Mouse (Mus musculus) kidney, adult 2 months (tissue): Measurements from ENCODE around the gene Slc13a4. TPM values are rescaled to one million over a fixed set of nuclear protein-coding genes. Genes with fewer than 3 reads are reported as not detected.

Source experiments
- DNase-seq: peaks from one replicate; pipeline ENCODE4 v3.0.0; 2021
- H3K27ac ChIP-seq: fragments of 200-500 bp; 2 replicates; pipeline ENCODE4 v1.5.1; 2012; ENCODE audit warnings: low read depth, low read length, control low read depth, inconsistent platforms; ENCODE audit not compliant: insufficient read depth
- H3K27me3 ChIP-seq: fragments of 200-500 bp; replicated peaks from 2 replicates; pipeline ENCODE4 v1.6.1; 2012; ENCODE audit warnings: mild to moderate bottlenecking, moderate library complexity, low read length, inconsistent platforms; ENCODE audit not compliant: control insufficient read depth, insufficient read depth
- H3K36me3 ChIP-seq: fragments of 200-500 bp; 2 replicates; pipeline ENCODE4 v1.6.1; 2012; ENCODE audit warnings: mild to moderate bottlenecking, moderate library complexity, low read length, inconsistent platforms; ENCODE audit not compliant: control insufficient read depth, insufficient read depth
- H3K4me1 ChIP-seq: fragments of 200-500 bp; 2 replicates; pipeline ENCODE4 v1.6.1; 2011; ENCODE audit warnings: low read length; ENCODE audit not compliant: control insufficient read depth, insufficient read depth
- H3K4me3 ChIP-seq: fragments of 200-500 bp; 2 replicates; pipeline ENCODE4 v1.5.1; 2011; ENCODE audit warnings: mild to moderate bottlenecking, low read depth, low read length, control low read depth; ENCODE audit not compliant: insufficient read depth
- CTCF ChIP-seq: fragments of 200-500 bp; conservative IDR thresholded peaks from 2 replicates; pipeline ENCODE4 v1.5.1; 2011; ENCODE audit warnings: low read depth, mild to moderate bottlenecking, control low read depth, low read length, moderate library complexity, mixed read lengths; ENCODE audit not compliant: insufficient read depth, insufficient read length
- POLR2A ChIP-seq: fragments of 200-500 bp; IDR thresholded peaks from one replicate; pipeline ENCODE4 v1.6.1; 2011; ENCODE audit warnings: low read depth, low read length, control low read depth
- WGBS: fragments of 180-500 bp; shearing (Covaris S2); methylation state at CpG from one replicate; pipeline ENCODE4 v1.1.7; 2018; 5-methylcytosine and 5-hydroxymethylcytosine counted together
- polyA plus RNA-seq: library from polyadenylated mRNA; depleted of rRNA; stranded (reverse); fragments of >200 nt; gene quantifications from 2 replicates; pipeline ENCODE4 v1.2.3, GENCODE M21; 2012; rRNA removed

The Slc13a4 gene
- polyA plus RNA-seq, 1 experiment = 5.2 TPM

DNA sequence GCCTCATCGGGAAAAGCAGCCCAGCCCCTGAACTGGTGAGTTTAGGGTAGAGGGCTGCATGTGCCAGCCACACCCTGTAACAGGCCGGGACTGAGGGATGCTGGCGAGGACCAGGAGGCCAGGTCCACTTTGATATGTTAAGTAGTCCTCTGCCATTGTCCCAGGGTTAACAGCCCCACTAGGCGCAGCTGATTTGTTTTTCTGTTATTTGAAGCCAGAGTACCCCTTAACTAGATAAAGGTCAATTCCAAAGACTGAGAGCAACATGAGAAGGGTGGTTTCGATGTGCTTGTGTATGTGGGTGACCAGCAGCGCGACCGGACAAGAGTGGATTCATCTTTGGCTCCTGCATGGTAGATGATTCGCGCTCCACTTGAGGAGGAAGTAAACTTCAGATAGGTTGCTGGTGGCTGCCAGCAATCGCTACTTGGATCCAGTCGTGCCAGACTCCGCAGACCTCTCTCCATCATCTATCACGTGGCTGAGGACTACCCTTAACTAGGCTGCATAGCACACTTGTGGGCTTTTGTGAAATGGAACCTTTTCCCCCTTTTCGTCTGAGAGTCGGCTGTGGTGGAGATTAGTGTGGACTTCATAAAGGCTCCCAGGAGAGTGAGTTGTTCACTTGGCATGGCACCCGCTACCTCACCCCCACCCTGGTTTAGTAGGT, 56.0 kb downstream of the Slc13a4 start:
- Histone ChIP-seq H3K27me3 (no peaks in the 10 kb centered on the region), H3K4me1 (peaks cover 4% of the 10 kb centered on the region; the same call in 1 of the 2 replicates), H3K4me3 (0 out of 2 replicates have a peak overlapping the region, but pooled peaks have one; percentile 2), H3K27ac (no peak overlapping the region), H3K36me3 (no peaks in the 10 kb centered on the region)
- DNase-seq = no peak
- WGBS = 71% methylated on average over 17 of the region's 17 CpGs
- no peak for TF ChIP-seq CTCF
- TF ChIP-seq POLR2A = no peak

DNA sequence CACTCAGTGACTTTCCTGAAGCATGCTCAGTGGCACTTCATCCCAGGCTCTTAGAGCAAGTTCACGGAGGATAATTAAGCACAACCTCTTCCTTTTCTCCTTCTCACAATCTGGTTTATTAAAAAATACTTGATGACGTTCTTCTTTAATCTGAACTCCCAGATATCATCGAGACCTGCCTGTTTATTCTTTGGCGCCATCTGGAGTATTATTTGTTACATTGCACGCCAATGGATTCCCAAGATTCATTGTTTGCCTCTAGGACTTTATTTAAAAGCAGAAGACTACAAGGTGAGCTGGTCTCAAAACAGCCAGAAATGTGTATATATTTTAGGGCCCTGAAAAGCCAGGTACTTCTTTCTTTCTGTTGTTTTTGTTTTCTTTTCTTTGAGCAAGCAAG, 62.8 kb downstream of the Slc13a4 start:
- peak; percentile 50 for DNase-seq
- no peaks in the 10 kb centered on the region for H3K4me1 ChIP-seq
- WGBS = 35% methylated on average over 5 of the region's 5 CpGs
- H3K27me3 ChIP-seq = no peaks in the 10 kb centered on the region
- H3K27ac ChIP-seq = no peak overlapping the region
- peaks cover 8% of the 10 kb centered on the region for H3K36me3 ChIP-seq
- TF ChIP-seq CTCF = no peak
- no peak for TF ChIP-seq POLR2A
- H3K4me3 ChIP-seq = no peak overlapping the region

DNA sequence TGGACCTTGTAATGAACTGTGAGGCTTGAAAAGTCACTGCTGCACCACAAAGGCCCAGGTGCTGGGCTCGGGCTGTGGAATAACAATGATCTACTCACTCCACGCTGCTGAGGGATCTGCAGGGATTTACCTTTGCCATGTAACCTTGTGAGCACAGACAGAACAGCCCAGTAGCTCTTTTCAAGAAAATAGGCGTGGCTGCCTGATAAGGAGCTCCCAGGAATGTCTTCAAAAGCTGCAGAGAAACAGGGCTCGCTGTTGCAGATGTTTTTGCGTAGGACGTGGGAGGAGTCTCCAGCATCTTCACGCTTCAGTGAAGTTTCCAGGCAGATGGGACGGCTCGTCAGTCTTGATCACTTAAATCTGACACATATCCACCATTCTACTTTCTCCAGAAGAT, 63.9 kb downstream of the Slc13a4 start:
- no peak for DNase-seq
- Histone ChIP-seq H3K4me3 (no peak overlapping the region), H3K4me1 (no peaks in the 10 kb centered on the region), H3K27me3 (no peaks in the 10 kb centered on the region), H3K36me3 (peaks cover 8% of the 10 kb centered on the region), H3K27ac (no peak overlapping the region)
- TF ChIP-seq CTCF (no peak), POLR2A (no peak)
- WGBS = 79% methylated on average over 9 of the region's 9 CpGs

DNA sequence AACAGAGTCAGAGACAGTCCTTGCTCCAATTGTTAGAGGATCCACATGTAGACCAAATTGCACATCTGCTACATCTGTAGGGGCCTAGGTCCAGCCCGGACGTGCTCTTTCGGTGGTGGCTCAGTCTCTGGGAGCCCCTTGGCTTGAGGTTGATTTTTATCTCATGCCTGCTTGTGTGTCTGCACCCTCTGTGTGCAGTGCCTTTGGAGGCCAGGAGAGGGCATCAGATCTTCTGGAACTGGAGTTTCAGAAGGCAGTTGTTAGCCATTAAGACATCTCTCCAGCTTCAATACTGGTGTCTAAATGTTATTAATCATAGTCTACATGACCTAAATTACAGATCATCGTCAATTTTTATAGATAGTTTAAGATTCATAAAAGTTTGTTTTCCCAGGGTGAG, 64.7 kb downstream of the Slc13a4 start:
- 100% methylated on average over 4 of the region's 4 CpGs for WGBS
- no peak for DNase-seq
- H3K36me3 ChIP-seq = peaks cover 8% of the 10 kb centered on the region
- TF ChIP-seq CTCF = no peak
- TF ChIP-seq POLR2A = no peak
- no peak overlapping the region for H3K27ac ChIP-seq
- H3K27me3 ChIP-seq = no peaks in the 10 kb centered on the region
- H3K4me3 ChIP-seq = no peak overlapping the region
- H3K4me1 ChIP-seq = no peaks in the 10 kb centered on the region

DNA sequence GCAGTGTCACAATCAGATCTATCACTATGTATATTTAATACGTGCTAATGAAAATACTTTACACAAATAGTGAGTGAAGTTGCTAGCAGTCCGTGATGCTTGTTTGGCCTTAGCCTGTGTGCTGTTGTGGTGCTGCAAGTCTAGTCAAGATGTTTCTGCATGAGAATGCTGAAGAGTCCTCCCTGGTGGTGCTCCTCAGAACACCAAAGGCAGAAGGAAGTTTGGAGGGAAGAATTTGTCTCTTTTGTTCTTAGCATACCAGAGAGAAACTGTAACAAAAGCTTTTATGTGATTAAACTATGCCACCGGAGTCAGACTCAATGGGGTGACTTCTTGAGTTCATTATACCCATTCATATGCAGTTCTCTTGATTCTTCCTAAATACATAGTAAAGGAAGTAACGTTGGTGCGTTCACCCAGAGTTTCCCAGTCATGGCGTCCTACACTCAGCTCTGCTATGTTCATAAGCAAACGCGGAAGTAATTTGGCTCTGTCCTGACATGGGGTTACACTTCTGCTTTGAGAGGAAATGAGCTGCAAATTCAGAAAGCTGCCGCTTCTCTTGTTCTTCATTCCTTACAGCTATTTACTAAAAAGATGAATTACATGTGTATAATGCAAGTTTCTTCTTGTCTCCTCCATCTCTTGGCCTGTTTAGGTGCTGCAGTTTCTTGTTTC, 71.7 kb downstream of the Slc13a4 start:
- peaks cover under 1% of the 10 kb centered on the region; the same call in 1 of the 2 replicates for H3K36me3 ChIP-seq
- no peaks in the 10 kb centered on the region for H3K4me1 ChIP-seq
- no peak for DNase-seq
- TF ChIP-seq POLR2A (no peak), CTCF (no peak)
- H3K27me3 ChIP-seq = no peaks in the 10 kb centered on the region
- H3K4me3 ChIP-seq = no peak overlapping the region
- WGBS = 91% methylated on average over 9 of the region's 9 CpGs
- no peak overlapping the region for H3K27ac ChIP-seq

DNA sequence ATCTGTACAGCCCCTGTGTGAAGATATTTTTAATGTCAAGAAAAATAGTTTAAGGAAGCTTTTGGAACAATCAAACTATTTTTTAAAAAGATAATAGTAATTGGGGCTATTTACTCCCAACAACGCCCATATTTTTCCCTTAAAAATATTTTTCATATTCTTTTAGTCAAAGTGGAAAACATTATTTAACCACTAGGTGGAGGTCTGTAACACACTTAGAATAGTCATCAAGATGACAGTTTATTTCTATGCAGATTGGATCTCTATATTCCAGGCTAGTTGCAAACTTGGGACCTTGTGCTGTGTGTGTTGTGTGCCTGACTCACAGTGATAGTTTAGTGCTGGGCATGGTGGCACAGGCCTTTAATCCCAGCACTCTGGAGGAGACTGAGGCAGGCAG, 78.5 kb downstream of the Slc13a4 start:
- no peak overlapping the region for H3K4me3 ChIP-seq
- no peaks in the 10 kb centered on the region for H3K27me3 ChIP-seq
- H3K36me3 ChIP-seq = no peaks in the 10 kb centered on the region; the same call in 1 of the 2 replicates
- WGBS = 87% methylated on average over 1 of the region's 1 CpGs
- no peak for TF ChIP-seq POLR2A
- TF ChIP-seq CTCF = no peak
- H3K4me1 ChIP-seq = no peaks in the 10 kb centered on the region
- DNase-seq = no peak
- H3K27ac ChIP-seq = no peak overlapping the region

DNA sequence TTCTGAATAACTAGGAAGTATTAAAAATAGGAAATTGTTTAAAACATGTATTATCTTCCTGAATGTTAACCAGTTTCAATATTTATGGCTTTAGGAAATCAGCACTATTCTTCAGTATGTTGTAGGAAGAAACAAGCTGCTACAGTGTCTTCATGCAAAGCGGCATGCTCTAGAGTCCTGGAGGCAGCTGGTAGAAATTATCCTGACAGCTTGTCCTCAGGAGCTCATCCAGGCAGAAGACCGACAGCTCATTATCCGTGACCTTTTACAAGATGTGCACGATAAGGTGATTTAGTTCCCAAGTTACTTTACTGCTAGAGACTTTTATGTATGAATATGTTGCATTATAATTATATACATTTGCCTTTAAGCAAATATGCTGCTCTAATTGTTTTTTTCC, 82.2 kb downstream of the Slc13a4 start:
- Histone ChIP-seq H3K4me1 (no peaks in the 10 kb centered on the region), H3K27me3 (no peaks in the 10 kb centered on the region), H3K4me3 (no peak overlapping the region), H3K36me3 (peaks cover 2% of the 10 kb centered on the region; the same call in 1 of the 2 replicates), H3K27ac (no peak overlapping the region)
- no peak for TF ChIP-seq POLR2A
- no peak for TF ChIP-seq CTCF
- WGBS = 92% methylated on average over 4 of the region's 4 CpGs
- DNase-seq = no peak

Other genes starting within 250 kb of the Slc13a4 start
- gene Cnot4, start 174.4 kb downstream of the Slc13a4 start, polyA plus RNA-seq = 11.9 and 13.5 TPM in 2 replicates
- gene Nup205, start 130.7 kb downstream of the Slc13a4 start, polyA plus RNA-seq = 8.7 and 9.3 TPM in 2 replicates
- 0.39 and 0.49 TPM in 2 replicates for gene Fam180a, start 18.0 kb upstream of the Slc13a4 start, polyA plus RNA-seq
- 37.3 and 46.9 TPM in 2 replicates for gene Mtpn, start 231.8 kb upstream of the Slc13a4 start, polyA plus RNA-seq